Mouse (Mus musculus) midbrain, embryonic 12.5 days (tissue): ENCODE measurements around the gene Tgm2. TPM values are rescaled to one million over a fixed set of nuclear protein-coding genes. Genes with fewer than 3 reads are reported as not detected.

Source experiments
- ATAC-seq: fragments of 200-750 bp; cut with Nextera tagmentation; 2 replicates; pipeline ENCODE4 v1.8.0; 2017; ENCODE audit warnings: low read depth, moderate TSS enrichment, moderate library complexity; ENCODE audit not compliant: low FRiP score
- H3K27ac ChIP-seq: fragments of 300-500 bp; sonication (generic); replicated peaks from 2 replicates; pipeline ENCODE4 v1.5.1; 2016; ENCODE audit warnings: mild to moderate bottlenecking
- H3K27me3 ChIP-seq: fragments of 300-500 bp; sonication (generic); 2 replicates; pipeline ENCODE4 v1.6.1; 2016; ENCODE audit warnings: mild to moderate bottlenecking
- H3K36me3 ChIP-seq: fragments of 300-500 bp; sonication (generic); 2 replicates; pipeline ENCODE4 v1.6.1; 2016
- H3K4me1 ChIP-seq: fragments of 300-500 bp; sonication (generic); 2 replicates; pipeline ENCODE4 v1.6.1; 2016
- H3K4me2 ChIP-seq: fragments of 300-500 bp; sonication (generic); replicated peaks from 2 replicates; pipeline ENCODE4 v1.6.1; 2016; ENCODE audit warnings: mild to moderate bottlenecking, moderate library complexity
- H3K4me3 ChIP-seq: fragments of 300-500 bp; sonication (generic); 2 replicates; pipeline ENCODE4 v1.5.1; 2016; ENCODE audit warnings: mild to moderate bottlenecking
- H3K9ac ChIP-seq: fragments of 300-500 bp; sonication (generic); replicated peaks from 2 replicates; pipeline ENCODE4 v1.6.1; 2016; ENCODE audit warnings: mild to moderate bottlenecking, moderate library complexity
- H3K9me3 ChIP-seq: fragments of 300-500 bp; sonication (generic); 2 replicates; pipeline ENCODE4 v1.6.1; 2016; ENCODE audit warnings: mild to moderate bottlenecking
- WGBS: fragments of 180-500 bp; shearing (Covaris S2); methylation state at CpG from one replicate; pipeline ENCODE4 v1.1.7; 2016; 5-methylcytosine and 5-hydroxymethylcytosine counted together
- polyA plus RNA-seq: library from polyadenylated mRNA; unstranded; fragments of >200 nt; fragmentation: Nextera tagmentation; extraction: Ambion mirVana; gene quantifications from 2 replicates; pipeline ENCODE4 v1.2.1, GENCODE M21; 2016

The Tgm2 gene
- polyA plus RNA-seq, result 12.0 and 16.2 TPM in 2 replicates

GRCm38 (mm10) chr2:158146223-158146622 lies at the start of gene Tgm2:
Tgm2 (minus strand) TSS chr2:158146436.
- Histone ChIP-seq H3K36me3 (no peaks in the 10 kb centered on the region), H3K4me2 (peak within 1 kb of the TSS; percentile 57), H3K4me1 (peaks cover 13% of the 10 kb centered on the region), H3K9me3 (0 out of 2 replicates have a peak, but pooled peaks cover 4% of the 10 kb centered on the region), H3K27me3 (peaks cover 18% of the 10 kb centered on the region), H3K4me3 (peak within 1 kb of the TSS; percentile 37), H3K27ac (no peak within 1 kb of the TSS), H3K9ac (peak within 1 kb of the TSS; percentile 46; the same call in 1 of the 2 replicates)
- ATAC-seq, result peak; percentile 68
- WGBS, result under 1% methylated on average over 28 of the region's 33 CpGs

GRCm38 (mm10) chr2:158194945-158195640 lies 48.9 kb upstream of the Tgm2 start:
- Histone ChIP-seq H3K4me3 (no peak overlapping the region), H3K9ac (no peak overlapping the region), H3K27me3 (no peaks in the 10 kb centered on the region), H3K4me1 (peaks cover 22% of the 10 kb centered on the region), H3K4me2 (no peak overlapping the region), H3K36me3 (no peaks in the 10 kb centered on the region), H3K27ac (peak overlapping the region; percentile 30; the same call in 1 of the 2 replicates), H3K9me3 (no peaks in the 10 kb centered on the region)
- no peak for ATAC-seq
- WGBS, result 14% methylated on average over 10 of the region's 10 CpGs

- Histone ChIP-seq H3K9me3 (no peaks in the 10 kb centered on the region), H3K4me2 (peak overlapping the region; percentile 24), H3K9ac (0 out of 2 replicates have a peak overlapping the region, but pooled peaks have one; percentile 17), H3K36me3 (no peaks in the 10 kb centered on the region), H3K27me3 (peaks cover 4% of the 10 kb centered on the region; the same call in 1 of the 2 replicates), H3K4me1 (peaks cover 22% of the 10 kb centered on the region), H3K27ac (peak overlapping the region; percentile 58), H3K4me3 (no peak overlapping the region)
- ATAC-seq, result peak; percentile 61
- 12% methylated on average over 10 of the region's 10 CpGs for WGBS
Measured at GRCm38 (mm10) chr2:158193611-158194336, 47.5 kb upstream of the Tgm2 start.

- no peak overlapping the region for H3K9ac ChIP-seq
- peaks cover 4% of the 10 kb centered on the region; the same call in 1 of the 2 replicates for H3K27me3 ChIP-seq
- 86% methylated on average over 7 of the region's 7 CpGs for WGBS
- no peak for ATAC-seq
- H3K9me3 ChIP-seq, result no peaks in the 10 kb centered on the region
- no peak overlapping the region for H3K27ac ChIP-seq
- H3K4me1 ChIP-seq, result peaks cover 26% of the 10 kb centered on the region
- H3K4me3 ChIP-seq, result no peak overlapping the region
- no peaks in the 10 kb centered on the region for H3K36me3 ChIP-seq
- H3K4me2 ChIP-seq, result no peak overlapping the region
Measured at GRCm38 (mm10) chr2:158191098-158191497, 44.9 kb upstream of the Tgm2 start.

GRCm38 (mm10) chr2:158189451-158189850 lies 43.2 kb upstream of the Tgm2 start:
- no peak overlapping the region for H3K27ac ChIP-seq
- peaks cover 4% of the 10 kb centered on the region; the same call in 1 of the 2 replicates for H3K27me3 ChIP-seq
- H3K4me3 ChIP-seq, result no peak overlapping the region
- no peaks in the 10 kb centered on the region for H3K9me3 ChIP-seq
- no peak overlapping the region for H3K9ac ChIP-seq
- 80% methylated on average over 11 of the region's 11 CpGs for WGBS
- no peak for ATAC-seq
- H3K4me2 ChIP-seq, result no peak overlapping the region
- H3K36me3 ChIP-seq, result no peaks in the 10 kb centered on the region
- peaks cover 18% of the 10 kb centered on the region for H3K4me1 ChIP-seq

- Histone ChIP-seq H3K4me3 (no peak overlapping the region), H3K4me2 (no peak overlapping the region), H3K4me1 (peaks cover 8% of the 10 kb centered on the region; the same call in 1 of the 2 replicates), H3K27ac (no peak overlapping the region), H3K9me3 (no peaks in the 10 kb centered on the region), H3K36me3 (no peaks in the 10 kb centered on the region), H3K27me3 (peaks cover 4% of the 10 kb centered on the region; the same call in 1 of the 2 replicates), H3K9ac (no peak overlapping the region)
- 81% methylated on average over 11 of the region's 11 CpGs for WGBS
- ATAC-seq, result no peak
Measured at GRCm38 (mm10) chr2:158186206-158186871, 40.1 kb upstream of the Tgm2 start.

- H3K9ac ChIP-seq, result no peak overlapping the region
- 89% methylated on average over 8 of the region's 8 CpGs for WGBS
- H3K36me3 ChIP-seq, result no peaks in the 10 kb centered on the region
- H3K4me3 ChIP-seq, result no peak overlapping the region
- no peaks in the 10 kb centered on the region for H3K9me3 ChIP-seq
- H3K27me3 ChIP-seq, result 0 out of 2 replicates have a peak, but pooled peaks cover 6% of the 10 kb centered on the region
- H3K27ac ChIP-seq, result no peak overlapping the region
- peaks cover 26% of the 10 kb centered on the region for H3K4me1 ChIP-seq
- no peak overlapping the region for H3K4me2 ChIP-seq
- no peak for ATAC-seq
Measured at GRCm38 (mm10) chr2:158183266-158183665, 37.0 kb upstream of the Tgm2 start.

- no peak for ATAC-seq
Measured at GRCm38 (mm10) chr2:158181932-158182331, 35.7 kb upstream of the Tgm2 start.

GRCm38 (mm10) chr2:158180797-158181196 lies 34.6 kb upstream of the Tgm2 start:
- no peak for ATAC-seq
- no peak overlapping the region for H3K4me3 ChIP-seq
- no peak overlapping the region for H3K4me2 ChIP-seq
- no peaks in the 10 kb centered on the region for H3K36me3 ChIP-seq
- H3K4me1 ChIP-seq, result peaks cover 36% of the 10 kb centered on the region
- no peak overlapping the region for H3K27ac ChIP-seq
- H3K27me3 ChIP-seq, result 0 out of 2 replicates have a peak, but pooled peaks cover 6% of the 10 kb centered on the region
- no peaks in the 10 kb centered on the region for H3K9me3 ChIP-seq
- H3K9ac ChIP-seq, result no peak overlapping the region
- WGBS, result 39% methylated on average over 9 of the region's 9 CpGs

More at GRCm38 (mm10) chr2:158181932-158182331, 35.7 kb upstream of the Tgm2 start:
- Histone ChIP-seq H3K9me3 (no peaks in the 10 kb centered on the region), H3K4me2 (no peak overlapping the region), H3K27ac (no peak overlapping the region), H3K4me3 (no peak overlapping the region), H3K36me3 (no peaks in the 10 kb centered on the region), H3K4me1 (peaks cover 40% of the 10 kb centered on the region), H3K9ac (no peak overlapping the region), H3K27me3 (0 out of 2 replicates have a peak, but pooled peaks cover 6% of the 10 kb centered on the region)
- WGBS, result 66% methylated on average over 6 of the region's 6 CpGs

- H3K4me3 ChIP-seq, result peak overlapping the region; percentile 35
- H3K4me1 ChIP-seq, result peaks cover 36% of the 10 kb centered on the region
- 0 out of 2 replicates have a peak, but pooled peaks cover 6% of the 10 kb centered on the region for H3K27me3 ChIP-seq
- 21% methylated on average over 18 of the region's 18 CpGs for WGBS
- peak overlapping the region; percentile 32; the same call in 1 of the 2 replicates for H3K9ac ChIP-seq
- H3K36me3 ChIP-seq, result no peaks in the 10 kb centered on the region
- H3K27ac ChIP-seq, result no peak overlapping the region
- no peaks in the 10 kb centered on the region for H3K9me3 ChIP-seq
- no peak; the same call in 1 of the 2 replicates for ATAC-seq
- peak overlapping the region; percentile 52 for H3K4me2 ChIP-seq
Measured at GRCm38 (mm10) chr2:158179370-158180111, 33.3 kb upstream of the Tgm2 start.
